Mouse (Mus musculus): Measurements from ENCODE around the gene Pdzrn3. TPM values are rescaled to one million over a fixed set of nuclear protein-coding genes. Genes with fewer than 3 reads are reported as not detected.

The Pdzrn3 gene
- total and polyA plus RNA-seq, 3 experiments: 0.08 TPM; not detected in 2

DNA sequence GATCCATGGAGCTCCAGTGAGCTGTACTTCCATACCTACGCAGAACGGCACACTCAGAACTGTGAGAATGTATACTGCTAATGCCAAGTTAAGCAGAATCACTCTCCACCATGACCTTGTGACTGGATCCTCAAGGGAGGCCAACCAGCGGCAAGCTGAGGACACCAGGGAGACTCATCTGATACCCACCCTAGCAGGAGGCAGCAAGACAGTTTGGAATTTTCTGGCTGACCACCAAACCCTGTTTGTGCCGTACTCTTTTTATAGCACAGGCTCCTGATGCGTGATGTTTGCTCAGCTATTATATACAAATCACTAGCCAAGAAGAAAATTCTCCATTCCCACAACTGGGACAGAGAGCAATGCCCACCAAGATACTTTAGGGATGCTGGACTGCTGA, 50.0 kb downstream of the Pdzrn3 start:
- Histone ChIP-seq H3K9ac (ENCODE audit: control insufficient read depth, low read depth, low read length, poor library complexity, severe bottlenecking) (no peak overlapping the region), H3K4me1 (ENCODE audit: control insufficient read depth in 1 of 2, insufficient read depth in 2 of 2, low read length in 2 of 2) (no peaks in the 10 kb centered on the region; a peak in 1 of 4 replicates), H3K27ac (ENCODE audit: control insufficient read depth, low read depth, low read length) (no peak overlapping the region), H3K79me2 (ENCODE audit: control insufficient read depth, insufficient read depth, low read length, poor library complexity) (no peaks in the 10 kb centered on the region), H3K36me3 (ENCODE audit: control insufficient read depth in 1 of 2, insufficient read depth in 2 of 2, low read length in 2 of 2) (no peaks in the 10 kb centered on the region), H3K27me3 (ENCODE audit: control insufficient read depth in 1 of 2, insufficient read depth in 2 of 2, low read length in 2 of 2) (no peaks in the 10 kb centered on the region), H3K9me3 (replicated peaks; ENCODE audit: insufficient read depth, low read length) (no peaks in the 10 kb centered on the region), H3K4me3 (ENCODE audit: control insufficient read depth in 1 of 2, insufficient read depth in 1 of 2, low read depth in 2 of 2, low read length in 2 of 2) (no peak overlapping the region)
- DNase-seq (ENCODE audit: low read depth, low spot score): no peak
- TF ChIP-seq ETS1 (IDR thresholded peaks at IDR 0.05; ENCODE audit: low read depth, low read length): no peak
- TF ChIP-seq MEF2A (IDR thresholded peaks at IDR 0.05; ENCODE audit: extremely low read depth, insufficient replicate concordance, low read depth, low read length, poor library complexity, severe bottlenecking): no peak
- TF ChIP-seq E2F4 (IDR thresholded peaks at IDR 0.05; ENCODE audit: borderline replicate concordance, low read depth, low read length): no peak
- TF ChIP-seq NRF1 (IDR thresholded peaks at IDR 0.05; ENCODE audit: insufficient read depth, low read depth, low read length, poor library complexity, severe bottlenecking): no peak
- no peak for TF ChIP-seq MAX (IDR thresholded peaks at IDR 0.05; ENCODE audit: low read length)

GRCm38 (mm10) chr6:101327196-101327595, 50.5 kb downstream of the Pdzrn3 start:
- Histone ChIP-seq H3K4me3 (ENCODE audit: control insufficient read depth in 1 of 2, insufficient read depth in 1 of 2, low read depth in 2 of 2, low read length in 2 of 2) (no peak overlapping the region), H3K79me2 (ENCODE audit: control insufficient read depth, insufficient read depth, low read length, poor library complexity) (no peaks in the 10 kb centered on the region), H3K9me3 (replicated peaks; ENCODE audit: insufficient read depth, low read length) (no peaks in the 10 kb centered on the region), H3K27ac (ENCODE audit: control insufficient read depth, low read depth, low read length) (no peak overlapping the region), H3K27me3 (ENCODE audit: control insufficient read depth in 1 of 2, insufficient read depth in 2 of 2, low read length in 2 of 2) (no peaks in the 10 kb centered on the region), H3K36me3 (ENCODE audit: control insufficient read depth in 1 of 2, insufficient read depth in 2 of 2, low read length in 2 of 2) (no peaks in the 10 kb centered on the region), H3K4me1 (ENCODE audit: control insufficient read depth in 1 of 2, insufficient read depth in 2 of 2, low read length in 2 of 2) (no peaks in the 10 kb centered on the region; a peak in 1 of 4 replicates), H3K9ac (ENCODE audit: control insufficient read depth, low read depth, low read length, poor library complexity, severe bottlenecking) (no peak overlapping the region)
- DNase-seq (ENCODE audit: low read depth, low spot score): no peak
- no peak for TF ChIP-seq EP300 (IDR thresholded peaks at IDR 0.05; ENCODE audit: low read depth in 1 of 2, low read length in 2 of 2)
- TF ChIP-seq RCOR1 (IDR thresholded peaks at IDR 0.05; ENCODE audit: low read depth, low read length): no peak
- TF ChIP-seq ETS1 (IDR thresholded peaks at IDR 0.05; ENCODE audit: low read depth, low read length): no peak
- no peak for TF ChIP-seq JUND (IDR thresholded peaks at IDR 0.05; ENCODE audit: low read depth, low read length)
- TF ChIP-seq POLR2AphosphoS2 (IDR thresholded peaks at IDR 0.05; ENCODE audit: low read length): no peak
- TF ChIP-seq ZNF384 (IDR thresholded peaks at IDR 0.05; ENCODE audit: low read depth, low read length): no peak
- TF ChIP-seq NELFE (IDR thresholded peaks at IDR 0.05; ENCODE audit: low read depth, low read length): no peak
- no peak for TF ChIP-seq NRF1 (IDR thresholded peaks at IDR 0.05; ENCODE audit: insufficient read depth, low read depth, low read length, poor library complexity, severe bottlenecking)
- TF ChIP-seq SMC3 (IDR thresholded peaks at IDR 0.05; ENCODE audit: low read depth, low read length): no peak
- no peak for TF ChIP-seq KAT2A (conservative IDR thresholded peaks at IDR 0.05; ENCODE audit: low read depth, low read length)
- TF ChIP-seq GABPA (IDR thresholded peaks at IDR 0.05; ENCODE audit: low read depth, low read length): no peak
- TF ChIP-seq POLR2A (IDR thresholded peaks at IDR 0.05; ENCODE audit: control insufficient read depth in 1 of 2, insufficient read depth in 1 of 2, low read depth in 1 of 2, low read length in 2 of 2, poor library complexity in 1 of 2): no peak
- TF ChIP-seq MXI1 (IDR thresholded peaks at IDR 0.05; ENCODE audit: low read depth, low read length): no peak
- TF ChIP-seq MAZ (IDR thresholded peaks at IDR 0.05; ENCODE audit: low read depth, low read length): no peak
- TF ChIP-seq UBTF (IDR thresholded peaks at IDR 0.05; ENCODE audit: borderline replicate concordance, insufficient read depth, low read depth, low read length): no peak
- TF ChIP-seq BHLHE40 (IDR thresholded peaks at IDR 0.05; ENCODE audit: borderline replicate concordance, low read depth, low read length): no peak
- TF ChIP-seq MYB (IDR thresholded peaks at IDR 0.05; ENCODE audit: low read depth, low read length): no peak
